Mouse (Mus musculus): ENCODE results near the gene Grap. TPM values are rescaled to one million over a fixed set of nuclear protein-coding genes. Genes with fewer than 3 reads are reported as not detected.
"Not testable (repeated sequence)": the region's sequence is repeated elsewhere in the genome, so short reads cannot be mapped to it uniquely, and the experiment has no call there.

The Grap gene
- polyA plus RNA-seq, 2 experiments from 2014 or later = 220 to 344 TPM

GRCm38 (mm10) chr11:61639601-61640177 is 13.4 kb upstream of the Grap start:
- peak; percentile 31 for ATAC-seq

- ATAC-seq = not testable (repeated sequence)
These were observed 12.5 kb upstream of the Grap start for GRCm38 (mm10) chr11:61640585-61640984.

GRCm38 (mm10) chr11:61642106-61642505 is 11.0 kb upstream of the Grap start:
- no peak for ATAC-seq

GRCm38 (mm10) chr11:61643184-61643961 is 9.7 kb upstream of the Grap start:
- no peak for ATAC-seq

- peak; percentile 62 for ATAC-seq
These were observed 8.3 kb upstream of the Grap start for GRCm38 (mm10) chr11:61644576-61645326.

- ATAC-seq = no peak
These were observed 7.7 kb upstream of the Grap start for GRCm38 (mm10) chr11:61645357-61645857.

GRCm38 (mm10) chr11:61646499-61647039 is 6.5 kb upstream of the Grap start:
- no peak for ATAC-seq

- peak; percentile 72 for ATAC-seq
These were observed 5.8 kb upstream of the Grap start for GRCm38 (mm10) chr11:61647110-61647910.

GRCm38 (mm10) chr11:61647956-61648748 is 4.9 kb upstream of the Grap start:
- ATAC-seq = no peak

GRCm38 (mm10) chr11:61648749-61649115 is 4.3 kb upstream of the Grap start:
- no peak for ATAC-seq

- ATAC-seq = no peak
These were observed 3.9 kb upstream of the Grap start for GRCm38 (mm10) chr11:61649163-61649580.

- ATAC-seq = no peak
These were observed 3.4 kb upstream of the Grap start for GRCm38 (mm10) chr11:61649626-61650025.

GRCm38 (mm10) chr11:61650470-61651265 is 2.4 kb upstream of the Grap start:
- ATAC-seq = no peak

- no peak for ATAC-seq
These were observed 849 bp upstream of the Grap start for GRCm38 (mm10) chr11:61652216-61652615.

GRCm38 (mm10) chr11:61653568-61653967 is 503 bp downstream of the Grap start:
- ATAC-seq = no peak

GRCm38 (mm10) chr11:61654786-61655311 is 1.8 kb downstream of the Grap start:
- ATAC-seq = no peak

GRCm38 (mm10) chr11:61655649-61656048 is 2.6 kb downstream of the Grap start:
- no peak for ATAC-seq

- ATAC-seq = no peak
These were observed 3.2 kb downstream of the Grap start for GRCm38 (mm10) chr11:61656148-61656850.

- no peak for ATAC-seq
These were observed 4.4 kb downstream of the Grap start for GRCm38 (mm10) chr11:61657432-61657831.
